Mouse (Mus musculus) heart, adult 2 months (tissue): ENCODE measurements around the gene Zwilch.

Experiments used
- CTCF ChIP-seq: fragments of 200-600 bp; IDR thresholded peaks from 2 replicates; pipeline ENCODE4 v1.8.1; 2022; ENCODE audit warnings: antibody characterized with exemption, mild to moderate bottlenecking, moderate library complexity
- EP300 ChIP-seq: fragments of 200-500 bp; IDR thresholded peaks from 2 replicates; pipeline ENCODE4 v1.6.1; 2011; ENCODE audit warnings: low read depth, low read length, control low read depth; ENCODE audit not compliant: insufficient read depth
- POLR2A ChIP-seq: fragments of 200-500 bp; IDR thresholded peaks from 2 replicates; pipeline ENCODE4 v1.6.1; 2011; ENCODE audit warnings: mild to moderate bottlenecking, low read depth, low read length, control low read depth; ENCODE audit not compliant: insufficient read depth

GRCm38 (mm10) chr9:64184166-64184840 lies 11.4 kb upstream of the Zwilch start:
- TF ChIP-seq CTCF (no peak), POLR2A (no peak), EP300 (no peak)
